Mouse (Mus musculus): ENCODE results near the gene Scn4b. TPM values are rescaled to one million over a fixed set of nuclear protein-coding genes. Genes with fewer than 3 reads are reported as not detected.

Gene Scn4b
- polyA plus RNA-seq, 1 experiment from 2014 or later = 0.65 TPM

DNA sequence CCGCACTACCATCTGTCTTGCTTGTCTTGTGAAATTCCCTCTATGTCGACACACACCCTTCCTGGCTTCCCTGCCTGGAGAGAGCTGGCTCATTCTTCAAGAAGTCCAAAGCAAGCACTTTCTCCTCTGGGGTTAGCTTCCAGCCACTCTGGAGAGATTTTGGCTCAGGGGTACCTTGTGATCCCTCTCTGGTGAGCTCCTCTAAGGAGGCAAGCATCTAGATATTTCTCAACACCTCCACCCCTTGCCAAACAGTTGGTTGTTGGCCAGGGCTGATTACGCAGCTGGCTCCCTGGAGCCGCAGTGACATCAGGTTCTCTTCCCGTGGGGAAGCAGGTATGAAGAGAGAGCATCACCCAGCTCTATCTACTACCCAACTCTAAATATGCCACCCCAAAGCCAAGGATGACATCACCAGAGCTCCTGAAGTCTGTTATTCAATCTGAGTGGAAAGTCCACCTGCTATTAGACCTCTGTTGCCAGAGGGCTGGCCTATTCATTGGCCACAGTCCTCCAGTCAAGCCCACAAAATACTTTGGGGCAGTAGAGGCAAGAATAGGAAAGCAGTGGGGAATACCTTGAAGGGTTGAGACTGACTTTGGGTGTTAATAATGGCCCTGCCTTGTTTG lies 63.2 kb downstream of the Scn4b start:
- no peak for ATAC-seq (ENCODE audit: borderline replicate concordance, extremely low read depth, low FRiP score, low TSS enrichment)
- no peak overlapping the region for H3K27ac ChIP-seq
- no peaks in the 10 kb centered on the region for H3K27me3 ChIP-seq
- H3K9me3 ChIP-seq = no peaks in the 10 kb centered on the region
- WGBS = 62% methylated on average over 5 of the region's 5 CpGs
- H3K36me3 ChIP-seq = no peaks in the 10 kb centered on the region
- no peak overlapping the region for H3K4me2 ChIP-seq
- no peaks in the 10 kb centered on the region for H3K4me1 ChIP-seq
- no peak overlapping the region for H3K4me3 ChIP-seq
- H3K9ac ChIP-seq = no peak overlapping the region

- H3K9ac ChIP-seq = no peak overlapping the region
- H3K27me3 ChIP-seq = no peaks in the 10 kb centered on the region
- H3K27ac ChIP-seq = no peak overlapping the region
- no peaks in the 10 kb centered on the region for H3K36me3 ChIP-seq
- no peak for ATAC-seq (ENCODE audit: borderline replicate concordance, extremely low read depth, low FRiP score, low TSS enrichment)
- 54% methylated on average over 9 of the region's 9 CpGs for WGBS
- H3K4me1 ChIP-seq = no peaks in the 10 kb centered on the region
- H3K4me3 ChIP-seq = no peak overlapping the region
- H3K4me2 ChIP-seq = no peak overlapping the region
- no peaks in the 10 kb centered on the region for H3K9me3 ChIP-seq
Measured at GRCm38 (mm10) chr9:45202021-45202798, 64.0 kb downstream of the Scn4b start.

Other genes starting within 250 kb of the Scn4b start
- 636 and 712 TPM in 2 replicates for gene Atp5l, start 217.7 kb upstream of the Scn4b start, polyA plus RNA-seq (2015; fragmentation: Nextera tagmentation; extraction: Ambion mirVana)
- 21.7 and 25.7 TPM in 2 replicates for gene Ube4a, start 172.8 kb upstream of the Scn4b start, polyA plus RNA-seq (2015; fragmentation: Nextera tagmentation; extraction: Ambion mirVana)
- gene Cd3g, start 158.0 kb upstream of the Scn4b start, polyA plus RNA-seq (2015; fragmentation: Nextera tagmentation; extraction: Ambion mirVana) = 4.3 and 20.4 TPM in 2 replicates
- gene Cd3d, start 156.6 kb upstream of the Scn4b start, polyA plus RNA-seq (2015; fragmentation: Nextera tagmentation; extraction: Ambion mirVana) = 1.1 and 6.2 TPM in 2 replicates
- gene Cd3e, start 128.8 kb upstream of the Scn4b start, polyA plus RNA-seq (2015; fragmentation: Nextera tagmentation; extraction: Ambion mirVana) = 1.9 and 12.6 TPM in 2 replicates
- gene Mpzl2, start 98.6 kb upstream of the Scn4b start, polyA plus RNA-seq (2015; fragmentation: Nextera tagmentation; extraction: Ambion mirVana) = 15.8 and 16.3 TPM in 2 replicates
- gene Mpzl3, start 83.2 kb upstream of the Scn4b start, polyA plus RNA-seq (2015; fragmentation: Nextera tagmentation; extraction: Ambion mirVana) = 2.7 TPM in 2 replicates
- gene Jaml, start 59.2 kb upstream of the Scn4b start, polyA plus RNA-seq (2015; fragmentation: Nextera tagmentation; extraction: Ambion mirVana) = 0.35 and 0.76 TPM in 2 replicates
- gene Scn2b, start 20.6 kb upstream of the Scn4b start, polyA plus RNA-seq (2015; fragmentation: Nextera tagmentation; extraction: Ambion mirVana) = 4.0 and 4.2 TPM in 2 replicates
- gene BC049352, start 43.6 kb downstream of the Scn4b start, polyA plus RNA-seq (2015; fragmentation: Nextera tagmentation; extraction: Ambion mirVana) = 0.18 TPM in 1 of 2 replicates, not detected in the other
- gene Tmprss4, start 65.7 kb downstream of the Scn4b start, polyA plus RNA-seq (2015; fragmentation: Nextera tagmentation; extraction: Ambion mirVana) = 1.7 and 2.6 TPM in 2 replicates
- 1.2 and 1.4 TPM in 2 replicates for gene Il10ra, start 130.8 kb downstream of the Scn4b start, polyA plus RNA-seq (2015; fragmentation: Nextera tagmentation; extraction: Ambion mirVana)
- gene Tmprss13, start 180.7 kb downstream of the Scn4b start, polyA plus RNA-seq (2015; fragmentation: Nextera tagmentation; extraction: Ambion mirVana) = 0.28 and 0.37 TPM in 2 replicates
- 45.4 and 50.4 TPM in 2 replicates for gene Fxyd6, start 231.8 kb downstream of the Scn4b start, polyA plus RNA-seq (2015; fragmentation: Nextera tagmentation; extraction: Ambion mirVana)

All from lung, embryonic 15.5 days (tissue).